Mouse (Mus musculus): ENCODE data around the gene Atp5f1.

DNA sequence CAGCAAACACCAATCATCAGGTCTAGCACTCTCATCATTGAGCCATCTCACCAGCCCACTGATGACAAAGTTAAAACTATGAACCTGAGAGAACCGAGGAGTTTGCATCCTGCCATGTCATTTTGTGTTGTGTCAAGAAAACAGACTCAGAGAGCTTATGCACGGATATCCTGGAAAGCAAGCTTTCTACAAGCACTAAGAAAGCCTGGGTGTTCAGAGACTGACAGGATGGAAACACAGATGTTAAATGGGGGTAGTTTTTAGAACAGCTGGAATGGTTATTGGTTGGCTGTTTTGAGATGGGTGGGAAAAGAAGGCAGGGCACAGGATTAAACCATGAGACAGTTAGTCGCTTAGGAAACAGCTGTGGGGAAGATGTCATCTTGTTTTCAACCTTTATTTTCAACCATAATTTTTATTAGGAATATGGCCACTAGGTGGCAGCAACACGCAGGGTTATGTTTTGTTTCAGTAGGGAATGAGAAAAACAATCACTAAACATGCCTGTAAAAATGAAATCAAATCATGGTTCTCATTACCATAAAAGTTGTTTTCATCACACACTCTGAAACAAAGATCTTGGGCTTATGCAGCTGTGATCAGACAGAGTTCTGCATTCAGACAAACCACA is 31.9 kb upstream of the Atp5f1 start:
- TF ChIP-seq POLR2A (IDR thresholded peaks at IDR 0.05; ENCODE audit: control insufficient read depth, low read depth, low read length) (no peak), CTCF (IDR thresholded peaks at IDR 0.05; ENCODE audit: control insufficient read depth, insufficient read depth, insufficient replicate concordance, low read depth, low read length) (no peak)

Data from testis, adult 2 months (tissue).